Mouse (Mus musculus) thymus, adult 2 months (tissue): ENCODE data around the gene Rap1gap2. TPM values are rescaled to one million over a fixed set of nuclear protein-coding genes. Genes with fewer than 3 reads are reported as not detected.

Source experiments
- DNase-seq: peaks from one replicate; pipeline ENCODE4 v3.0.0; 2021
- H3K27ac ChIP-seq: fragments of 200-500 bp; 2 replicates; pipeline ENCODE4 v1.5.1; 2012; ENCODE audit warnings: low read length, control low read depth; ENCODE audit not compliant: control insufficient read depth, insufficient read depth
- H3K27me3 ChIP-seq: fragments of 200-500 bp; 2 replicates; pipeline ENCODE4 v1.6.1; 2012; ENCODE audit warnings: mild to moderate bottlenecking, low read length, moderate library complexity, mixed read lengths; ENCODE audit not compliant: control insufficient read depth, insufficient read depth
- H3K36me3 ChIP-seq: fragments of 200-500 bp; 2 replicates; pipeline ENCODE4 v1.6.1; 2012; ENCODE audit warnings: mild to moderate bottlenecking, low read length, moderate library complexity; ENCODE audit not compliant: control insufficient read depth, insufficient read depth
- H3K4me1 ChIP-seq: fragments of 200-500 bp; replicated peaks from 2 replicates; pipeline ENCODE4 v1.6.1; 2012; ENCODE audit warnings: low read length; ENCODE audit not compliant: control insufficient read depth, insufficient read depth
- H3K4me3 ChIP-seq: fragments of 200-500 bp; 2 replicates; pipeline ENCODE4 v1.5.1; 2012; ENCODE audit warnings: mild to moderate bottlenecking, low read length, control low read depth, moderate library complexity; ENCODE audit not compliant: control insufficient read depth, insufficient read depth
- CTCF ChIP-seq: fragments of 200-500 bp; IDR thresholded peaks from 2 replicates; pipeline ENCODE4 v1.5.1; 2012; ENCODE audit warnings: mild to moderate bottlenecking, control low read depth, low read length, moderate library complexity, borderline replicate concordance; ENCODE audit not compliant: control insufficient read depth, poor library complexity, insufficient read depth; ENCODE audit errors: extremely low read depth
- POLR2A ChIP-seq: fragments of 200-500 bp; IDR thresholded peaks from 2 replicates; pipeline ENCODE4 v1.6.1; 2012; ENCODE audit warnings: mild to moderate bottlenecking, low read length, control low read depth, moderate library complexity; ENCODE audit not compliant: control insufficient read depth, poor library complexity, insufficient read depth; ENCODE audit errors: extremely low read depth
- WGBS: fragments of 180-500 bp; shearing (Covaris S2); methylation state at CpG from one replicate; pipeline ENCODE4 v1.1.7; 2018; 5-methylcytosine and 5-hydroxymethylcytosine counted together
- polyA plus RNA-seq: library from polyadenylated mRNA; depleted of rRNA; stranded (reverse); fragments of >200 nt; gene quantifications from 2 replicates; pipeline ENCODE4 v1.2.3, GENCODE M21; 2012

Gene Rap1gap2
- polyA plus RNA-seq, 1 experiment: 7.0 TPM

DNA sequence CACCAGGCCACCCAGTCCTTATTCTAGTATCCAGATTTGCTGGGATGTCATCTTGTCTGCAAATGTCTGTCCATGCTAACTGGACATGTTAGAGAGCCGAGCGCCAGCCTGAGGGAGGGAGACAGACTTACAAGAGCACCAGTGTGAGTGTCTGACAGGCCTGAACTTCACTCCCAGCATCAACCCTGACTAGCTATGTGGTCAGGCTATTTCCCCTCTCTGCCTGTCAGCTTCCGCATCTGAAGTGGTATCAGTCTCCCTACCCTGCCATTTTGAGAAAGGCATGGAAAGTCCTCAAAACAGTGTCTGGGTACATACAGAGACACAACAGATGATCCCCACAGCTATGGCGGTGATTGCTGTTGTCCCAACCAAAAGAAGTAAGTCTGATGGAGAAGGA lies 119.6 kb downstream of the Rap1gap2 start:
- 71% methylated on average over 4 of the region's 4 CpGs for WGBS
- H3K4me3 ChIP-seq: no peak overlapping the region
- no peak overlapping the region for H3K27ac ChIP-seq
- no peaks in the 10 kb centered on the region for H3K36me3 ChIP-seq
- TF ChIP-seq POLR2A (no peak), CTCF (no peak)
- H3K4me1 ChIP-seq: peaks cover 2% of the 10 kb centered on the region; the same call in 1 of the 2 replicates
- DNase-seq: no peak
- H3K27me3 ChIP-seq: no peaks in the 10 kb centered on the region

DNA sequence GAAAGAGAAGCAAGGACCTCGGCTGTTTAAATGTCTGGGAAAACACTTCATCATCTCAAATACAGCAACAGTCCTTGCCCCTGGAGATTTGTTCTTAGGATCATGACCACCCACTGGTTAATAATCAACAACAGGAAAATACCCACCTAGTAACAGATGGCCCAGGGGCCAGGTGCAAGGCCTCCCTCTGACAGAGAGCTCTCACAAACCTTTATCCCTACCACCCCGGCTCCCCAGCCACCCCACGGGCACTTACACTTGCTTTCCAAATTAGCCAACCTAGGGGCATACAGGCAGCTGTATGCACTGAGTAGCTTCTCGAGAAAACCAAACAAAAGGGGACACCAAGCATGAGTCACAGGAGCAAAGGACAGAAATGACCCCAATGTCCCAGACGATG lies 121.5 kb downstream of the Rap1gap2 start:
- no peak overlapping the region for H3K4me3 ChIP-seq
- H3K36me3 ChIP-seq: no peaks in the 10 kb centered on the region
- no peak for DNase-seq
- 93% methylated on average over 5 of the region's 5 CpGs for WGBS
- TF ChIP-seq CTCF (no peak), POLR2A (no peak)
- peaks cover 2% of the 10 kb centered on the region; the same call in 1 of the 2 replicates for H3K4me1 ChIP-seq
- no peaks in the 10 kb centered on the region for H3K27me3 ChIP-seq
- H3K27ac ChIP-seq: no peak overlapping the region

DNA sequence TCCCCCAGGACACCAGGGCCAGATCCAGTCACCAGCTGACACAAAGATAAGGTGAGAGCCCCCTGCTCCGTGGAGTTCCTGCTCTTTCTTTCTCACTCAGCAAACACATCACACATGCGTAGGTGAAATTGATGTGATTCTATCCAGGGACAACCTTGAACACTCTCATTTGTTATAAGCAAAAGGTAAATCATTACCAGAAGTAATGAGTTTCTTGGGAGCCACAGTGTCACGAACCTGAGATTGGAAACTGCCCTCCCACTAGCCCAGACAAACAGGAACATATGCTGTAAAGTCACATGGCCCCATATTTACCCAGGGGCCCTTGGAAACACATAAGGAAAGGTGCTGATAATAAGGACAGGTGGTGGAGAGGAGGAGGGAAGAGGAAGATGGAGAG lies 122.8 kb downstream of the Rap1gap2 start:
- H3K36me3 ChIP-seq: no peaks in the 10 kb centered on the region
- no peak for DNase-seq
- WGBS: 92% methylated on average over 3 of the region's 3 CpGs
- no peaks in the 10 kb centered on the region for H3K27me3 ChIP-seq
- TF ChIP-seq CTCF: no peak
- TF ChIP-seq POLR2A: no peak
- no peak overlapping the region for H3K27ac ChIP-seq
- H3K4me1 ChIP-seq: no peaks in the 10 kb centered on the region
- H3K4me3 ChIP-seq: no peak overlapping the region

DNA sequence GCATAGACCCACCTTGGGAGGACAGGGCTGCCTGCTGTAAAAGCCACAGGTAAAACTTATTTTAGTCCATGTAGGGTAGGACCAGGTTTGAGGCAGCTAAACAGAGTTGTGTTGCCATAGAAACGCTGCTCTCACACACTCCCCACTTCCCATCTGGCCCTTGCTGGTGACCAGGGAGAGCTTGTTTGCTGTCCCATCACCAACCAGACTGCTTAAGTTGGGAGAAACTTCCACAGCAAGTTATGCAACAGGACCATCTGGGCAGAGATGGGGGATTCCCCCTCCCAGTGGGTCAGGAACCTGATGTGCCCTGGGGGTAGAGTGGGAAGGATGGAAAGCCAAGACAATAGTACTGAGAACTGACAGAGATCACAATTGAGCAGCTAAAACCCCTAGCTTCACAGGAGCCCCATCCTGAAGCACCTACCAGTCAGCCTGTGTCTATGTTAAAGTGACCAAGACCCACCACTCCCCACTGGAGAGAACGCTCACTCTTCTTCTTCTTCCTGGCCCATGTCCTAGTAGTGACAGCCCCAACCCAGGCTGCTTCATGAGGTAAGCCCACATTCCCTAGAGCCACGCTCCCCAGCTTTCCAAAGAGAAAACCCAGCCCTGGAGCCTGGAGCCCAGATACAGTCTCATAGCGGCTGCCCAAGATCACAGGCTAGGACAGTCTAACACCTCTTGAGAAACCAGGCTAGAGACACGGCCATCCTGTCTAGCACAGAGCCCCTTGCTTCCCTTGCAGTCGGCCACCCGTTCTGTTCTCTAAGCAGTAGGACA lies 125.1 kb downstream of the Rap1gap2 start:
- Histone ChIP-seq H3K4me1 (no peaks in the 10 kb centered on the region), H3K27me3 (no peaks in the 10 kb centered on the region), H3K27ac (no peak overlapping the region), H3K36me3 (no peaks in the 10 kb centered on the region), H3K4me3 (no peak overlapping the region)
- no peak for DNase-seq
- no peak for TF ChIP-seq POLR2A
- no peak for TF ChIP-seq CTCF
- 95% methylated on average over 7 of the region's 7 CpGs for WGBS

DNA sequence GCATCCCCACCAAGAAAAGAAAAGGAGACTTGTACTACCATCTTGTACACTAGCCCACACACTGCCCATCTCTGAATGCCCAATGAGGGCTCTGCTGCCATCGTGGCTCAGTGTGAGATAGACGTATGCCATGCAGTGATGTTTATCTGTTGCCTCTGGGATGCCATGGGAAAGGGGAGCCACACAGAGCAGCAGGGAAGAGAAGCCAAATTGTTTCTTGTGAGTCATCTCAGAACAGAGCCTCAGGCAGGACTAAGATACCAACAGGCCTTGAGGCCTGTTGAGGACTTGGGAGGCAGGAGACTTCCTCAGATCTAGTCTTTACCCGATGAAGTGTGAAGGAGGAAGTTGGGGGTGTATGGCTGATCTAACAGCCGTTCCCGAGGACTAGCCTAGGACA lies 126.8 kb downstream of the Rap1gap2 start:
- Histone ChIP-seq H3K27me3 (no peaks in the 10 kb centered on the region), H3K27ac (no peak overlapping the region), H3K4me1 (no peaks in the 10 kb centered on the region), H3K4me3 (no peak overlapping the region), H3K36me3 (no peaks in the 10 kb centered on the region)
- DNase-seq: no peak
- TF ChIP-seq POLR2A: no peak
- no peak for TF ChIP-seq CTCF
- WGBS: 58% methylated on average over 5 of the region's 5 CpGs

DNA sequence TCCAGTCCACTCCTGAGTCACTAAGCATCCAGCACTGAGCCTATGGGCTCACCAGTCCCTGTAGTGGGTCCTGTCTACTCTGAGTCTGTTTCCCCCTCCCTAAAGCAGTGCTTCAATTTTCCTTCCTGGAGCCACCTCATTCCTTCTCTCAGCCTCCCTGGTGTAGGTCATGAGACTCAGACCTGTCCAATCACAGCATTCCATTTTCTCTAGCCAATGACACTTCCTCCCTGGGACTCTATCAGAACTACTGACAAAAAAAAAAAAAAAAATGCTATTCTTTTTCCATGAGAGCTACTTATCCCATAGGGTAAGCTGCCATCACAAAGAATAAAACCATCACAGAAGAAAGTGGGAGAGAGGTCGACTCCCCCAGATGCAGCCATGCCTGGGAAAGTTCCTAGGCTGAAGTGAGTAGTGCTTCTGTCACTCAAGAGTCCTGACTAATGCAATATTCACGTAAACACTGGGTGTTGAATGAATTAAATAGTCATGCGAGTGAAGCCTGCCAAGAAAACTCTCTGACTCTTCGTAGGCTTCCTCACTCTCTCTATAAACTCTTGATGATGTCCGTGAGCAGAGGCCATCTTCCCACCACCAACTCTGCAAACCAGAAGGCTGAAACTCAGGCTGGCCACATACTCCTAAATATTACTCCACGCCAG lies 127.4 kb downstream of the Rap1gap2 start:
- Histone ChIP-seq H3K27ac (no peak overlapping the region), H3K36me3 (no peaks in the 10 kb centered on the region), H3K27me3 (no peaks in the 10 kb centered on the region), H3K4me1 (no peaks in the 10 kb centered on the region), H3K4me3 (no peak overlapping the region)
- no peak for DNase-seq
- 92% methylated on average over 6 of the region's 6 CpGs for WGBS
- TF ChIP-seq POLR2A: no peak
- TF ChIP-seq CTCF: no peak

DNA sequence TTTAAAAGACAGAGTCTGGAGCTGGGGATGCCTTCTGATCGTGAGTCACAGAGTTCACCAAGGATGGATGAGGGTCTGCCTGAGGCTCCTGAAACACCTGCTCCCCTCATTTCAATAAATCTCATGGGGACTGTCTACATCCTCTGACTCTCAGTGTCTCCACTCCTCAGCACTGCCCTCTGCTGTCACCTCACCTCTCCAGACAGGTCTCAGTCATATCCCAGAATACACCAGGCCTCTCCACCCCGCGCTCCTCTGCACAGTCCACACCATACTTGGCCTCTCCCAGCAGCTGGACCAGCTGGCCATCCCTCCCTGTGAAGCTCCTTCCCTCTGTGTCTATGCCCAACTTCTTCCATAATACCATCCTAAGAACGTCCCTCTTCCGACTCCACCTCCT lies 128.9 kb downstream of the Rap1gap2 start:
- DNase-seq: no peak
- H3K4me3 ChIP-seq: no peak overlapping the region
- no peak overlapping the region for H3K27ac ChIP-seq
- H3K36me3 ChIP-seq: no peaks in the 10 kb centered on the region
- TF ChIP-seq CTCF (no peak), POLR2A (no peak)
- no peaks in the 10 kb centered on the region for H3K27me3 ChIP-seq
- H3K4me1 ChIP-seq: no peaks in the 10 kb centered on the region
- WGBS: 89% methylated on average over 5 of the region's 5 CpGs
